Mouse (Mus musculus) intestine, postnatal 0 days (tissue): ENCODE results near the gene Prr15l. TPM values are rescaled to one million over a fixed set of nuclear protein-coding genes. Genes with fewer than 3 reads are reported as not detected.

Source experiments
- ATAC-seq: fragments of 200-750 bp; cut with Nextera tagmentation; 2 replicates; pipeline ENCODE4 v1.8.0; 2017; ENCODE audit warnings: mild to moderate bottlenecking, moderate TSS enrichment, moderate library complexity
- H3K27ac ChIP-seq: fragments of 300-500 bp; sonication (generic); 2 replicates; pipeline ENCODE4 v1.5.1; 2014; ENCODE audit warnings: mild to moderate bottlenecking, low read depth, low read length, moderate library complexity
- H3K27me3 ChIP-seq: fragments of 300-500 bp; sonication (generic); replicated peaks from 2 replicates; pipeline ENCODE4 v1.6.1; 2014; ENCODE audit warnings: low read length, mixed read lengths; ENCODE audit not compliant: control insufficient read depth, insufficient read depth
- H3K36me3 ChIP-seq: fragments of 300-500 bp; sonication (generic); 2 replicates; pipeline ENCODE4 v1.6.1; 2014; ENCODE audit warnings: mild to moderate bottlenecking, moderate library complexity; ENCODE audit not compliant: control insufficient read depth, insufficient read depth
- H3K4me1 ChIP-seq: fragments of 300-500 bp; sonication (generic); replicated peaks from 2 replicates; pipeline ENCODE4 v1.6.1; 2014; ENCODE audit warnings: antibody characterized with exemption, low read length, mixed read lengths; ENCODE audit not compliant: control insufficient read depth, insufficient read depth
- H3K4me2 ChIP-seq: fragments of 300-500 bp; sonication (generic); replicated peaks from 2 replicates; pipeline ENCODE4 v1.6.1; 2014; ENCODE audit warnings: low read depth, mild to moderate bottlenecking, moderate library complexity
- H3K4me3 ChIP-seq: fragments of 300-500 bp; sonication (generic); 2 replicates; pipeline ENCODE4 v1.5.1; 2014; ENCODE audit warnings: low read depth, low read length
- H3K9ac ChIP-seq: fragments of 300-500 bp; sonication (generic); 2 replicates; pipeline ENCODE4 v1.6.1; 2014; ENCODE audit warnings: mild to moderate bottlenecking, low read depth, low read length
- H3K9me3 ChIP-seq: fragments of 300-500 bp; sonication (generic); 2 replicates; pipeline ENCODE4 v1.6.1; 2016; ENCODE audit warnings: mixed run types; ENCODE audit not compliant: control insufficient read depth
- CTCF ChIP-seq: sonication (generic); IDR thresholded peaks from 2 replicates; pipeline ENCODE4 v1.5.1; 2016; ENCODE audit warnings: low read depth, mild to moderate bottlenecking, control low read depth, antibody characterized with exemption, moderate library complexity
- WGBS: fragments of 180-500 bp; shearing (Covaris S2); extraction: QIAGEN DNeasy Blood & Tissue Kit; methylation state at CpG from one replicate; pipeline ENCODE4 v1.1.7; 2014; 5-methylcytosine and 5-hydroxymethylcytosine counted together
- polyA plus RNA-seq: library from polyadenylated mRNA; unstranded; fragments of >200 nt; fragmentation: Nextera tagmentation; extraction: Ambion mirVana; gene quantifications from 2 replicates; pipeline ENCODE4 v1.2.1, GENCODE M21; 2015

Gene Prr15l
- polyA plus RNA-seq, 1 experiment from 2014 or later = 138 TPM

- Histone ChIP-seq H3K4me3 (no peak overlapping the region), H3K9ac (no peak overlapping the region), H3K4me1 (peaks cover 14% of the 10 kb centered on the region), H3K9me3 (no peaks in the 10 kb centered on the region), H3K27ac (peak overlapping the region; percentile 52; the same call in 1 of the 2 replicates), H3K36me3 (no peaks in the 10 kb centered on the region; the same call in 1 of the 2 replicates), H3K4me2 (0 out of 2 replicates have a peak overlapping the region, but pooled peaks have one; percentile 1), H3K27me3 (no peaks in the 10 kb centered on the region)
- ATAC-seq = no peak
- 53% methylated on average over 5 of the region's 5 CpGs for WGBS
- TF ChIP-seq CTCF = no peak
Observed at GRCm38 (mm10) chr11:96969280-96969722, 41.4 kb downstream of the Prr15l start.

- Histone ChIP-seq H3K36me3 (no peaks in the 10 kb centered on the region; the same call in 1 of the 2 replicates), H3K4me1 (peaks cover 14% of the 10 kb centered on the region), H3K9ac (no peak overlapping the region), H3K27me3 (no peaks in the 10 kb centered on the region), H3K27ac (peak overlapping the region; percentile 52), H3K4me3 (no peak overlapping the region), H3K9me3 (no peaks in the 10 kb centered on the region), H3K4me2 (0 out of 2 replicates have a peak overlapping the region, but pooled peaks have one; percentile 1)
- no peak for ATAC-seq
- no peak for TF ChIP-seq CTCF
- WGBS = 48% methylated on average over 1 of the region's 1 CpGs
Observed at GRCm38 (mm10) chr11:96969746-96970145, 41.8 kb downstream of the Prr15l start.

- H3K4me2 ChIP-seq = no peak overlapping the region
- no peak for TF ChIP-seq CTCF
Observed at GRCm38 (mm10) chr11:96970341-96970740, 42.4 kb downstream of the Prr15l start.

GRCm38 (mm10) chr11:96972906-96973305 lies 45.0 kb downstream of the Prr15l start:
- no peaks in the 10 kb centered on the region for H3K9me3 ChIP-seq
- no peak for TF ChIP-seq CTCF
- H3K4me1 ChIP-seq = peaks cover 10% of the 10 kb centered on the region
- H3K9ac ChIP-seq = no peak overlapping the region
- no peaks in the 10 kb centered on the region for H3K27me3 ChIP-seq
- WGBS = 80% methylated on average over 5 of the region's 5 CpGs
- H3K27ac ChIP-seq = no peak overlapping the region
- no peak overlapping the region for H3K4me3 ChIP-seq
- ATAC-seq = no peak
- no peaks in the 10 kb centered on the region; the same call in 1 of the 2 replicates for H3K36me3 ChIP-seq
- no peak overlapping the region for H3K4me2 ChIP-seq

More at GRCm38 (mm10) chr11:96970341-96970740, 42.4 kb downstream of the Prr15l start:
- Histone ChIP-seq H3K4me1 (peaks cover 14% of the 10 kb centered on the region), H3K9me3 (no peaks in the 10 kb centered on the region), H3K27me3 (no peaks in the 10 kb centered on the region), H3K27ac (peak overlapping the region; percentile 52), H3K4me3 (no peak overlapping the region), H3K9ac (no peak overlapping the region), H3K36me3 (no peaks in the 10 kb centered on the region; the same call in 1 of the 2 replicates)
- WGBS = 62% methylated on average over 3 of the region's 3 CpGs
- ATAC-seq = no peak

GRCm38 (mm10) chr11:96973426-96973964 lies 45.6 kb downstream of the Prr15l start:
- Histone ChIP-seq H3K9ac (no peak overlapping the region), H3K27me3 (no peaks in the 10 kb centered on the region), H3K4me1 (peaks cover 14% of the 10 kb centered on the region), H3K9me3 (no peaks in the 10 kb centered on the region), H3K27ac (no peak overlapping the region), H3K4me3 (no peak overlapping the region), H3K36me3 (no peaks in the 10 kb centered on the region; the same call in 1 of the 2 replicates), H3K4me2 (no peak overlapping the region)
- 89% methylated on average over 5 of the region's 5 CpGs for WGBS
- ATAC-seq = no peak
- no peak for TF ChIP-seq CTCF

- Histone ChIP-seq H3K27me3 (no peaks in the 10 kb centered on the region), H3K9me3 (no peaks in the 10 kb centered on the region), H3K4me2 (no peak overlapping the region), H3K4me1 (peaks cover 10% of the 10 kb centered on the region), H3K4me3 (no peak overlapping the region), H3K27ac (no peak overlapping the region), H3K9ac (no peak overlapping the region), H3K36me3 (no peaks in the 10 kb centered on the region)
- WGBS = 78% methylated on average over 5 of the region's 5 CpGs
- no peak for ATAC-seq
- TF ChIP-seq CTCF = no peak
Observed at GRCm38 (mm10) chr11:96974813-96975212, 46.9 kb downstream of the Prr15l start.
